Mouse (Mus musculus): Measurements from ENCODE around the gene Nptx1. TPM values are rescaled to one million over a fixed set of nuclear protein-coding genes. Genes with fewer than 3 reads are reported as not detected.

Nptx1 gene
- polyA plus RNA-seq, 1 experiment from 2014 or later = 0.72 TPM

DNA sequence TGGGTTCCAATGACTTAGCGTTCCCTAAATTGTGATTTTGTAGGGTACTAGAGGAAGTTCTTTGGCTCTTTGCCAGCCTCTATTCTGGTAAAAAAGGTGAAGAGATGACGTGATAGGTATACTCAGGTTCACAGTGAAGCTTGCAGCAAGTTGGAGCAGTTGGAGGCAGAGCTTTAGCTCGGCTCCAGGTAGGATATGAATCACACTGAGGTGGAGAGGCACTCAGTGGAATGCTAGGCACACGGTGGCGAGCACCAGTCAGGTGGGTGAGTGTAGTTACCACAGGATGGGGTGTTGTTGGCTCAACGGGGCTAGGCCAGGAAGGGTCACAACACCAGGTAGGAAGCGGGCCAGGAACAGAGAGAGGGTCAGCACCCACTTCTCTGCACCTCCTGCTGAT lies 7.6 kb upstream of the Nptx1 start:
- H3K27me3 ChIP-seq (ENCODE audit: control insufficient read depth, insufficient read depth, low read length) = peaks cover 46% of the 10 kb centered on the region

GRCm38 (mm10) chr11:119554706-119555105 lies 7.2 kb upstream of the Nptx1 start:
- H3K9ac ChIP-seq (ENCODE audit: low read depth, low read length) = no peak overlapping the region
- ATAC-seq (replicated peaks; ENCODE audit: insufficient number of reproducible peaks, low FRiP score, low TSS enrichment) = no peak
- H3K9me3 ChIP-seq (replicated peaks; ENCODE audit: control insufficient read depth, low read length) = no peaks in the 10 kb centered on the region
- WGBS (ENCODE audit: insufficient replicate concordance) = 75% methylated on average over 7 of the region's 7 CpGs
- H3K27me3 ChIP-seq (ENCODE audit: control insufficient read depth, insufficient read depth, low read length) = peaks cover 50% of the 10 kb centered on the region
- peaks cover 21% of the 10 kb centered on the region for H3K4me1 ChIP-seq (ENCODE audit: control insufficient read depth, insufficient read depth, low read length)
- no peaks in the 10 kb centered on the region for H3K36me3 ChIP-seq (ENCODE audit: control insufficient read depth, insufficient read depth, low read length)
- no peak overlapping the region for H3K4me2 ChIP-seq
- no peak overlapping the region for H3K27ac ChIP-seq (ENCODE audit: low read depth, low read length)
- no peak overlapping the region for H3K4me3 ChIP-seq (ENCODE audit: low read depth, low read length)

More for the DNA sequence above, 7.6 kb upstream of the Nptx1 start:
- peaks cover 21% of the 10 kb centered on the region for H3K4me1 ChIP-seq (ENCODE audit: control insufficient read depth, insufficient read depth, low read length)
- H3K9ac ChIP-seq (ENCODE audit: low read depth, low read length) = no peak overlapping the region
- no peaks in the 10 kb centered on the region for H3K36me3 ChIP-seq (ENCODE audit: control insufficient read depth, insufficient read depth, low read length)
- 73% methylated on average over 7 of the region's 7 CpGs for WGBS (ENCODE audit: insufficient replicate concordance)
- H3K27ac ChIP-seq (ENCODE audit: low read depth, low read length) = no peak overlapping the region
- no peak for ATAC-seq (replicated peaks; ENCODE audit: insufficient number of reproducible peaks, low FRiP score, low TSS enrichment)
- no peaks in the 10 kb centered on the region for H3K9me3 ChIP-seq (replicated peaks; ENCODE audit: control insufficient read depth, low read length)
- H3K4me2 ChIP-seq = no peak overlapping the region
- no peak overlapping the region for H3K4me3 ChIP-seq (ENCODE audit: low read depth, low read length)

DNA sequence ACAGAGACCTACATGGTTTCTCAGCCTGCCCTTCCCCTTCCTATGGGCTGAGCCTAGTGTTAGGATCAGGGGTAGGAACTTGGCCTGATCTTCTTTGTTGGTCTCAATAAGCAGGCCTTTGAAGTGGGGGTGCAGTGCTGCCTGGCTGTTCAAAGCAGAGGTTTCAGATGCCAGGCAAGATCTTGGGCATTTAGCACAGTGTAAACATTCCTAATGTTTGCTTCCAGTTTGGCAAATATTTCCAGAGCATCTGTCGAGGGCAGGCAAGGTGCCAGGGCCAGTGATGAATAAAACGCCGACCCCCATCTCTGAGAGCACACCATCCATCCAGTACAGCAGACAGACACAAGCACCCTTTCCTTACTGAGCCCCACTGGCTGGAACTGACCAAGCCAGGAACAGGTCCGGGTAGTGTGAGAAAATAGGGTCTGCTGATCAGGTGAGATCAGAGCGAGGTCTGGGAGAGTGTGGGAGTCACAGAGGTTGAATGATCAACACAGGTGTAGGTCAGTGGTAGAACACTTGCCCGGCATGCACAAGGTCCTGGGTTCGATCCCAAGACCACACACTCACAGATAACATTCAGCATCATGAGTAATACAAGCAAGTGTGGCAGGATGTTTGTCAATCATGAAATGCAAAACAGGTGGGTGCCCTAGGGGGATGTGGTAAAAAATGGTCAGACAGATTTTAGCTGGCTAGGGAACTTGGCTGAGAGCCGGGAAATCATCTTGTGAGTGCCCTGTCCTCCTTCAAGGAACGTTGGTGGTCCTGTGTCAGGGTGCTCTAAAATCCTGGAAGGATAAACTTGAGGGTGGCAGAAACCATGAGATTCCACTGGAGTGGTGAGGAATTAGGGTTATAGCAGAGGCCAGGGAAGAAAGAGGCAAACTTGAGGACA lies 5.6 kb upstream of the Nptx1 start:
- WGBS (ENCODE audit: insufficient replicate concordance) = 60% methylated on average over 9 of the region's 9 CpGs
- no peak overlapping the region for H3K4me3 ChIP-seq (ENCODE audit: low read depth, low read length)
- H3K4me2 ChIP-seq = no peak overlapping the region
- H3K9ac ChIP-seq (ENCODE audit: low read depth, low read length) = no peak overlapping the region
- no peaks in the 10 kb centered on the region for H3K36me3 ChIP-seq (ENCODE audit: control insufficient read depth, insufficient read depth, low read length)
- H3K4me1 ChIP-seq (ENCODE audit: control insufficient read depth, insufficient read depth, low read length) = peaks cover 19% of the 10 kb centered on the region
- no peak for ATAC-seq (replicated peaks; ENCODE audit: insufficient number of reproducible peaks, low FRiP score, low TSS enrichment)
- H3K9me3 ChIP-seq (replicated peaks; ENCODE audit: control insufficient read depth, low read length) = no peaks in the 10 kb centered on the region
- no peak overlapping the region for H3K27ac ChIP-seq (ENCODE audit: low read depth, low read length)
- H3K27me3 ChIP-seq (ENCODE audit: control insufficient read depth, insufficient read depth, low read length) = peaks cover 66% of the 10 kb centered on the region

- 38% methylated on average over 1 of the region's 1 CpGs for WGBS (ENCODE audit: insufficient replicate concordance)
Measured at GRCm38 (mm10) chr11:119552301-119552700, 4.7 kb upstream of the Nptx1 start.

DNA sequence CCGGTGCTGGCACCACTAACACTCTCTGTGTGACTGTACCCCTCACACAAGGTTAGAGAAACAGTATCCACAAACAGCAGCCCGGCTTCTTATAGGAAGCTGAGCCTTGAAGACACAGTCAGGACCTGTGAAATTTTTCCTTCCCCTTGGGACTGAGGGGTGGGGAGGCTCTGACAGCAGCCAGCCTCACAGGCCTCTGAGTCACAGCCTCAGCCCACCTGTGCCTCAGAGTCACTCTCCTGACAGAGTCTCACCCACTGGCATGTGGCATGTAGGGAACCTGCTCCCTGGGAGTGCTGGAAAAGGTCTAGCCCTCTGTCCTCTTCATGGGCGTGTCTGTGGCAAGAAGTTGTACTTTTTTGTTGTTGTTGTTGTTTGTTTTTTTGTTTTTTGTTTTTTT lies 3.9 kb upstream of the Nptx1 start:
- H3K4me1 ChIP-seq (ENCODE audit: control insufficient read depth, insufficient read depth, low read length) = peaks cover 29% of the 10 kb centered on the region
- H3K9me3 ChIP-seq (replicated peaks; ENCODE audit: control insufficient read depth, low read length) = no peaks in the 10 kb centered on the region
- peaks cover 82% of the 10 kb centered on the region for H3K27me3 ChIP-seq (ENCODE audit: control insufficient read depth, insufficient read depth, low read length)
- no peak overlapping the region for H3K4me3 ChIP-seq (ENCODE audit: low read depth, low read length)
- no peak overlapping the region for H3K9ac ChIP-seq (ENCODE audit: low read depth, low read length)
- 54% methylated on average over 3 of the region's 3 CpGs for WGBS (ENCODE audit: insufficient replicate concordance)
- H3K4me2 ChIP-seq = no peak overlapping the region
- no peak overlapping the region for H3K27ac ChIP-seq (ENCODE audit: low read depth, low read length)
- no peaks in the 10 kb centered on the region for H3K36me3 ChIP-seq (ENCODE audit: control insufficient read depth, insufficient read depth, low read length)
- ATAC-seq (replicated peaks; ENCODE audit: insufficient number of reproducible peaks, low FRiP score, low TSS enrichment) = no peak

More at GRCm38 (mm10) chr11:119552301-119552700, 4.7 kb upstream of the Nptx1 start:
- no peak overlapping the region for H3K4me3 ChIP-seq (ENCODE audit: low read depth, low read length)
- H3K27ac ChIP-seq (ENCODE audit: low read depth, low read length) = no peak overlapping the region
- H3K27me3 ChIP-seq (ENCODE audit: control insufficient read depth, insufficient read depth, low read length) = peaks cover 74% of the 10 kb centered on the region
- H3K36me3 ChIP-seq (ENCODE audit: control insufficient read depth, insufficient read depth, low read length) = no peaks in the 10 kb centered on the region
- no peak overlapping the region for H3K4me2 ChIP-seq
- no peak for ATAC-seq (replicated peaks; ENCODE audit: insufficient number of reproducible peaks, low FRiP score, low TSS enrichment)
- no peaks in the 10 kb centered on the region for H3K9me3 ChIP-seq (replicated peaks; ENCODE audit: control insufficient read depth, low read length)
- no peak overlapping the region for H3K9ac ChIP-seq (ENCODE audit: low read depth, low read length)
- H3K4me1 ChIP-seq (ENCODE audit: control insufficient read depth, insufficient read depth, low read length) = peaks cover 21% of the 10 kb centered on the region

DNA sequence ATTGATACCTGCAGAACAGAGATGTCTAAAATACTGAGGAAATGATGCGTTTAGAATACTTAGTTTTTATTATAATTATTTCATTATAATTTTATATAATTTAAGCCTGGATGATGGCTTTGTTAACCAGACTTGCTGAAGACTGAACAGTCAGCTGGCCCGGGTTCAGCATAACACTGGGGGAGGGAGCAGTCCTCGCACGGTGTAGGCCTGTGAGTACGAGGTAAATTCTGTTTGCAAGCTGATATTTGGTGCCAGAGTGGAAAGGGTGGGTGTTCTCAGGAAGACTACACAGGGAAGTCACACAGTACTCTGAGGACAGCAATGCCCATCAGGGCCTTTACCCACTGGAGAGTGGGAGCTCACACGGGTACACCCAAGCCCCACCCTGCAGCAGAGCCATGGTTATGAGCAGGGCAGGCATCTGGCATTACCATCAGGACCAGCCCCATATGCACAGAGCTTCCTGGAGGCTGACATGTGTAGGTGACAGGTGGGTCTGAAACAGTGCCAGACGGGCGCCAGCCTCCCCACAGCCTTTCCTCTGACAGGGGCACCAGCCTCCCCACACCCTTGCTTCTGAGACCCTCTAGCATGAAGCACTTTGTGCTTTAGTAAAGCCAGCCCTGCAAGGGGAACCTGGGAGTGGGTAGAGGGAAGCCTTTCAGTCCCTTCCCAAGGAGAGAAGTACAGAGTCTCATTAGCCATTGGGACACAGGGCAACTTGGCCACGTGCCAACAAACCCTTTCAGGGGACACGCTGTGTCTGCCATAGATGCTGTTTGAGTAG lies 3.2 kb upstream of the Nptx1 start:
- no peak overlapping the region for H3K9ac ChIP-seq (ENCODE audit: low read depth, low read length)
- no peak overlapping the region for H3K27ac ChIP-seq (ENCODE audit: low read depth, low read length)
- no peaks in the 10 kb centered on the region for H3K36me3 ChIP-seq (ENCODE audit: control insufficient read depth, insufficient read depth, low read length)
- WGBS (ENCODE audit: insufficient replicate concordance) = 50% methylated on average over 10 of the region's 10 CpGs
- H3K4me2 ChIP-seq = no peak overlapping the region
- ATAC-seq (replicated peaks; ENCODE audit: insufficient number of reproducible peaks, low FRiP score, low TSS enrichment) = no peak
- H3K9me3 ChIP-seq (replicated peaks; ENCODE audit: control insufficient read depth, low read length) = no peaks in the 10 kb centered on the region
- H3K4me1 ChIP-seq (ENCODE audit: control insufficient read depth, insufficient read depth, low read length) = peaks cover 34% of the 10 kb centered on the region
- peaks cover 84% of the 10 kb centered on the region for H3K27me3 ChIP-seq (ENCODE audit: control insufficient read depth, insufficient read depth, low read length)
- no peak overlapping the region for H3K4me3 ChIP-seq (ENCODE audit: low read depth, low read length)

GRCm38 (mm10) chr11:119549371-119549811 lies 1.8 kb upstream of the Nptx1 start:
- no peak overlapping the region for H3K27ac ChIP-seq (ENCODE audit: low read depth, low read length)
- 1% methylated on average over 43 of the region's 43 CpGs for WGBS (ENCODE audit: insufficient replicate concordance)
- H3K4me1 ChIP-seq (ENCODE audit: control insufficient read depth, insufficient read depth, low read length) = peaks cover 34% of the 10 kb centered on the region

DNA sequence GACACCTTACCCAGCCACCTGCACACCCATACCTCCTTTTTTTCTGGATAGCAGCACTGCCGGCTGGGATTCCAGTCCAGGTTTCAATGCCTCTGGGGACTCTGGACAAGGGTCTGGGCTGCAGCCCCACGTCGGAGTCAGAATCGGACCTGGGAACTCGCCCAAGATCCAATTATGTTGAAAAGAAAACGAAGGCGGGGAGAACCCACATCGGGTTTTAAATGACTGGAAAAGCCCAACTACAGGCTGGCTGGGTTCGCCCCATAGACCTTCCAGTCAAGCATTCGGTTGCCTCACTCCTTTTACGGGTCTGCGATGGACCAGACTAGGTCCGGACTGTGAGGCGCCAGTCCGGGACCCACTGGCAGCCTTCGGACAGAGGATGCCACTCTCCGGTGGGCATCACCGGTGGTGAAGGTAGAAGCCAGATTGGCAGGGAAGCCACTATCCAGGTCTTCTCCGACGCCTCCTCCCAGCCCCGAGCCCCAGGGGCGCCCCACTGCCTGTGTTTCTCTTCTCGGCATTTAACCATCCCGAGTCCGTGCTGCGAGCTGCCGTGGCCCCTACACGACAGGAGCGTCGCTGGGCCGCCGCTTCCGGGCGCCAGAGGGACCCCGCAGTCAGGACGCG lies 1.3 kb upstream of the Nptx1 start:
- WGBS (ENCODE audit: insufficient replicate concordance) = 1% methylated on average over 37 of the region's 37 CpGs
- H3K27ac ChIP-seq (ENCODE audit: low read depth, low read length) = no peak overlapping the region

More at GRCm38 (mm10) chr11:119549371-119549811, 1.8 kb upstream of the Nptx1 start:
- Histone ChIP-seq H3K36me3 (ENCODE audit: control insufficient read depth, insufficient read depth, low read length) (no peaks in the 10 kb centered on the region), H3K9ac (ENCODE audit: low read depth, low read length) (peak overlapping the region; percentile 49; the same call in 1 of the 2 replicates), H3K9me3 (replicated peaks; ENCODE audit: control insufficient read depth, low read length) (no peaks in the 10 kb centered on the region), H3K27me3 (ENCODE audit: control insufficient read depth, insufficient read depth, low read length) (peaks cover 87% of the 10 kb centered on the region), H3K4me2 (peak overlapping the region; percentile 99), H3K4me3 (ENCODE audit: low read depth, low read length) (peak overlapping the region; percentile 63)
- ATAC-seq (replicated peaks; ENCODE audit: insufficient number of reproducible peaks, low FRiP score, low TSS enrichment) = no peak

More for the DNA sequence above, 1.3 kb upstream of the Nptx1 start:
- Histone ChIP-seq H3K9ac (ENCODE audit: low read depth, low read length) (peak overlapping the region; percentile 49; the same call in 1 of the 2 replicates), H3K4me2 (peak overlapping the region; percentile 99), H3K36me3 (ENCODE audit: control insufficient read depth, insufficient read depth, low read length) (no peaks in the 10 kb centered on the region), H3K4me1 (ENCODE audit: control insufficient read depth, insufficient read depth, low read length) (peaks cover 34% of the 10 kb centered on the region), H3K9me3 (replicated peaks; ENCODE audit: control insufficient read depth, low read length) (no peaks in the 10 kb centered on the region), H3K4me3 (ENCODE audit: low read depth, low read length) (peak overlapping the region; percentile 63), H3K27me3 (ENCODE audit: control insufficient read depth, insufficient read depth, low read length) (peaks cover 87% of the 10 kb centered on the region)
- no peak for ATAC-seq (replicated peaks; ENCODE audit: insufficient number of reproducible peaks, low FRiP score, low TSS enrichment)
